Mouse (Mus musculus) heart, postnatal 0 days (tissue): ENCODE results near the gene Cct4. TPM values are rescaled to one million over a fixed set of nuclear protein-coding genes. Genes with fewer than 3 reads are reported as not detected.

Experiments used
- ATAC-seq: fragments of 200-750 bp; cut with Nextera tagmentation; 2 replicates; pipeline ENCODE4 v1.8.0; 2017; ENCODE audit warnings: low read depth, moderate number of reproducible peaks, moderate library complexity; ENCODE audit not compliant: insufficient read depth
- DNase-seq: peaks from one replicate; pipeline ENCODE4 v3.0.0-alpha.2; 2016; ENCODE audit warnings: low spot score
- H3K27ac ChIP-seq: fragments of 300-500 bp; sonication (generic); 2 replicates; pipeline ENCODE4 v1.5.1; 2014; ENCODE audit warnings: low read depth, mild to moderate bottlenecking
- H3K27me3 ChIP-seq: fragments of 300-500 bp; sonication (generic); 2 replicates; pipeline ENCODE4 v1.6.1; 2014; ENCODE audit warnings: low read length, mixed read lengths; ENCODE audit not compliant: control insufficient read depth, insufficient read depth
- H3K36me3 ChIP-seq: fragments of 300-500 bp; sonication (generic); replicated peaks from 2 replicates; pipeline ENCODE4 v1.6.1; 2014; ENCODE audit warnings: low read length, mixed read lengths; ENCODE audit not compliant: control insufficient read depth, insufficient read depth
- H3K4me1 ChIP-seq: fragments of 300-500 bp; sonication (generic); 2 replicates; pipeline ENCODE4 v1.6.1; 2014; ENCODE audit warnings: antibody characterized with exemption; ENCODE audit not compliant: control insufficient read depth, insufficient read depth
- H3K4me2 ChIP-seq: fragments of 300-500 bp; sonication (generic); 2 replicates; pipeline ENCODE4 v1.6.1; 2014; ENCODE audit warnings: low read depth, mild to moderate bottlenecking, low read length, moderate library complexity
- H3K4me3 ChIP-seq: fragments of 300-500 bp; sonication (generic); 2 replicates; pipeline ENCODE4 v1.5.1; 2014; ENCODE audit warnings: low read depth, low read length
- H3K9ac ChIP-seq: fragments of 300-500 bp; sonication (generic); replicated peaks from 2 replicates; pipeline ENCODE4 v1.6.1; 2014; ENCODE audit warnings: low read depth, low read length, mixed read lengths
- H3K9me3 ChIP-seq: fragments of 300-500 bp; sonication (generic); replicated peaks from 2 replicates; pipeline ENCODE4 v1.6.1; 2016; ENCODE audit warnings: low read length; ENCODE audit not compliant: control insufficient read depth
- CTCF ChIP-seq: IDR thresholded peaks from 2 replicates; pipeline ENCODE4 v1.5.1; 2016; ENCODE audit warnings: antibody characterized with exemption, control low read depth, low read depth
- EP300 ChIP-seq: IDR thresholded peaks from 2 replicates; pipeline ENCODE4 v1.6.1; 2016; ENCODE audit warnings: antibody characterized with exemption, low read depth
- WGBS: fragments of 180-500 bp; shearing (Covaris S2); extraction: QIAGEN DNeasy Blood & Tissue Kit; methylation state at CpG from one replicate; pipeline ENCODE4 v1.1.7; 2014; 5-methylcytosine and 5-hydroxymethylcytosine counted together
- polyA plus RNA-seq: library from polyadenylated mRNA; unstranded; fragments of >200 nt; fragmentation: Nextera tagmentation; extraction: Ambion mirVana; gene quantifications from 2 replicates; pipeline ENCODE4 v1.2.1, GENCODE M21; 2015
- total RNA-seq: library from RNA; depleted of rRNA; stranded (reverse); fragments of >200 nt; gene quantifications from 2 replicates; pipeline ENCODE4 v1.2.3, GENCODE M21; 2014; ENCODE audit warnings: low replicate concordance

The Cct4 gene
- total and polyA plus RNA-seq, 2 experiments from 2014 or later, result 135 to 160 TPM

DNA sequence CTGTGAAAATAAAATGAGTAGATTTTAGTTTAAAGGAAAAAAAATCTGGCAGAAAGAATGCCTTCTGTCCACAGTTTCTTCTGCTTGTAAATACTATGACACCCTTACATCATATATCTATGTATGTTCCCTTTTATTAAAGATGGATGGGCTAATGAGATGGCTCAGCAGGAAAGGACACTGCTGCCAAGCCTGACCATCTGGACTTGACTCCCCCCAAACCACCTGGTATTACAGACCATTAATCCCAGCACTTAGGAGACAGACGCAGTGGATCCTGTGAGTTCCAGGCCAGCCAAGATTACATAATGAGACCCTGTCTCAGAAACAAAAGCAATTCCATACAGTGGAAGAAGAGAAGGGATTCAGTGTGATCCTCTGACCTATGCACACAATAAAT is 11.6 kb upstream of the Cct4 start:
- Histone ChIP-seq H3K4me3 (no peak overlapping the region), H3K9me3 (no peaks in the 10 kb centered on the region), H3K36me3 (peaks cover 18% of the 10 kb centered on the region), H3K9ac (no peak overlapping the region), H3K4me2 (no peak overlapping the region), H3K27ac (no peak overlapping the region), H3K4me1 (peaks cover 14% of the 10 kb centered on the region), H3K27me3 (no peaks in the 10 kb centered on the region)
- WGBS, result 76% methylated on average over 1 of the region's 1 CpGs
- ATAC-seq (no peak), DNase-seq (no peak)
- TF ChIP-seq CTCF, result no peak
- no peak for TF ChIP-seq EP300

DNA sequence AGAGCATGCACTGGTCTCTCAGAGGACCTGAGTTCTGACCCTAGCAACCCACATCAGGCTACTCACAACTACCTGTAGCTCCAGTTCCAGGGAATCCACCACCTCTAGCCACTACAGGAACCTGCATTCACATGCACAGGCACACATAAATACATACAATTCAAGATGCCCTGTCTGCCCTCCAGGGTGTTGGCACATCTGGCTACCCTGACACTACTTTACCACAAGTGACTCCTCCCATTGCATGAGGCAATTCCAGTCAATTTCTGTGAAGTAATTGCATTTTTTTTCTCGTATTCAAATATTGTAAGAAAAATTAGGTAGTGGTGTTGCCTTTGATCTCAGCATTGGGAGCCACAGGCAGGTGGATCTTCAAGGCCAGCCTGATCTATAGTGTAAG is 11.1 kb upstream of the Cct4 start:
- Histone ChIP-seq H3K9me3 (no peaks in the 10 kb centered on the region), H3K36me3 (peaks cover 13% of the 10 kb centered on the region; the same call in 1 of the 2 replicates), H3K4me2 (no peak overlapping the region), H3K27me3 (no peaks in the 10 kb centered on the region), H3K27ac (no peak overlapping the region), H3K4me1 (peaks cover 12% of the 10 kb centered on the region), H3K9ac (no peak overlapping the region), H3K4me3 (no peak overlapping the region)
- TF ChIP-seq EP300, result no peak
- no peak for TF ChIP-seq CTCF
- 85% methylated on average over 1 of the region's 1 CpGs for WGBS
- DNase-seq (no peak), ATAC-seq (no peak)

DNA sequence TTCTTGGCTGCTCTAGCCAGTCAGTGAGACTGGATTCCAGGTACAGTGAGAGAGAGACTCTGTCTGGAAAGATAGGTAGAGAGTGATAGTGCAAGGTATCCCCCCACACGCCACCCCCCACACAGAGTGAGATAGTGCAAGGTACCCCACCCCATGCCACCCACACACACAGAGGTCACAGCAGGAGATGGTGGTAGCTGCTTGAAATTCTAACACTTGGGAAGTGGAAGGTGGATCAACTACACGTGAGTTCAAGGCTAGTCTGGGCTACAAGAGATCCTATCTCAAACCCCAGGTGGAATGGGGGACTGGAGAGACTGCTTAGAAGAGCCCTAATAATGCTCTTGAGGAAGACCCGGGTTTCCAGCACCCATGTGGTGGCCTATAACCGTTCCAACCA is 9.3 kb upstream of the Cct4 start:
- H3K9me3 ChIP-seq, result no peaks in the 10 kb centered on the region
- no peaks in the 10 kb centered on the region for H3K27me3 ChIP-seq
- H3K36me3 ChIP-seq, result peaks cover 11% of the 10 kb centered on the region; the same call in 1 of the 2 replicates
- DNase-seq (no peak), ATAC-seq (no peak)
- no peak overlapping the region for H3K27ac ChIP-seq
- 34% methylated on average over 4 of the region's 4 CpGs for WGBS
- H3K4me1 ChIP-seq, result peaks cover 4% of the 10 kb centered on the region
- H3K4me3 ChIP-seq, result peak overlapping the region; percentile 76
- H3K4me2 ChIP-seq, result peak overlapping the region; percentile 79
- peak overlapping the region; percentile 73; the same call in 1 of the 2 replicates for H3K9ac ChIP-seq
- TF ChIP-seq EP300, result no peak
- no peak for TF ChIP-seq CTCF

DNA sequence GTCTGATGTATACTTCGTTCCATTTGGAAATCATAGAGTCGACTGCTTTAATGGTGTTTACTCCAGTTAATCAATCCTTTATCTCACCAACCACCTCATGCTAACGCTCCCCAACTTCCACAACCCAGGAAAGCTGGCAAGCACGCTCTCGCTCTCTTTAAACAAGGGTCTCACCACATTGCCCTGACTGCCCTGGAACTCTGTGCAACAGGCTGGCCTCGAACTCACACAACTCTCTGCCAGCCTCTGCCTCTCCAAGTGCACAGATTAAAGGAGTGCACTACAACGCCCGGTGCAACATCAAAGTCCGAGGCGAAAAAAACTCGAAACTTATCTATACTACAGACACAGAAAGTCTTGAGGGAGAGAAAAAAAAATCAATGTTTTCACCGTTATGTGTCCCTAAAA is 8.8 kb upstream of the Cct4 start:
- H3K27me3 ChIP-seq, result no peaks in the 10 kb centered on the region
- no peak for TF ChIP-seq EP300
- no peak for TF ChIP-seq CTCF
- WGBS, result 2% methylated on average over 12 of the region's 12 CpGs
- peaks cover 11% of the 10 kb centered on the region; the same call in 1 of the 2 replicates for H3K36me3 ChIP-seq
- peak overlapping the region; percentile 95 for H3K27ac ChIP-seq
- H3K9me3 ChIP-seq, result no peaks in the 10 kb centered on the region
- peak overlapping the region; percentile 79 for H3K4me2 ChIP-seq
- H3K9ac ChIP-seq, result peak overlapping the region; percentile 73
- peak; percentile 25; the same call in 1 of the 2 replicates for ATAC-seq
- DNase-seq, result no peak
- H3K4me1 ChIP-seq, result peaks cover 4% of the 10 kb centered on the region
- peak overlapping the region; percentile 76 for H3K4me3 ChIP-seq

DNA sequence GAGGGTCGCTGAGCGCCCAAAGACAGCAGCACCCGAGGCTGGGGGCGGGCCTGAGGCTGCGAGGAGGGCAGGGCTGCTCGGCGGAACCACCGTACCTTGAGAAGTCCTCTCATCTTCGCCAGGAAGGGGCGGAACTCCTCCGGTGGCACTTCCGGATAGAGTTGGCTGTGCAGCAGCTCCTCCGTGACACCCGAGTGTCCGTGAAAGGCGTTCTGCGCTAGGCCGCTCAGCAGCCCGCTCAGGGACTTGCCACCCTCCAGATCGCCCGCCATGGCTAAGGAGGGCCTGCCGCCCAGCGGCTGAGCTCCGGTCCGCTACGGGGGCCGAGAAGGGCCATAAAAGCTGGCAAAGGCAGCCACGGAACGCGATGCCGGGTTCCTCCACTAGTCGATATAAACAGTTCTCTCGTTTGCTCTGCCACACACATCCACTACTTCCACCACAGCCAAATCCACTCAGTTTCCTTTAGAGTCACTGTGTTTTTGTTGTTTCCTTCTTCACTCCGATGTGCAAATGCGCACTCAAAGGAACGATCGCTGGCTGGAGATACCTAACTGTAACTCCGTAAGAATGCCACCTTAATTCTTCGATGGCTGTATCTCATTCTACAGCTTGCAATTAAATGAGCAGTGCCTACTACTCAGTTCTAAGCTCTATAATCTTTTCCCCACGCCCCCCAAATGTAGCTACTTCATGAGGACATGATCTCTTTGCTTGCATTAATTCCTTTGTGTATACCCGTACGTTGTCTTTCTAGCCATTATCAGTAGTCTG is 8.1 kb upstream of the Cct4 start, which contains the start of the genes Gm28048 and Commd1:
TSS of gene Gm28048 (minus strand) at position 107 of the 774 bp plus-strand sequence.
TSS of gene Commd1 (minus strand) at position 399 of the 774 bp plus-strand sequence.
- Histone ChIP-seq H3K9me3 (no peaks in the 10 kb centered on the region), H3K9ac (peak within 1 kb of the TSS; percentile 73), H3K36me3 (peaks cover 11% of the 10 kb centered on the region; the same call in 1 of the 2 replicates), H3K4me2 (peak within 1 kb of the TSS; percentile 79), H3K4me1 (peaks cover 4% of the 10 kb centered on the region), H3K27ac (peak within 1 kb of the TSS; percentile 95), H3K4me3 (peak within 1 kb of the TSS; percentile 76), H3K27me3 (no peaks in the 10 kb centered on the region)
- peak; percentile 91 for ATAC-seq
- peak; percentile 52; the same call in 1 of the 2 replicates for TF ChIP-seq EP300
- peak; percentile 51 for TF ChIP-seq CTCF
- WGBS, result 2% methylated on average over 42 of the region's 42 CpGs
- peak; percentile 95 for DNase-seq
